Mouse (Mus musculus) CD4-positive naive resting alpha-beta T cell, adult 57 days (primary cell): ENCODE results near the gene Ift81. TPM values are rescaled to one million over a fixed set of nuclear protein-coding genes. Genes with fewer than 3 reads are reported as not detected.

Experiments
- total RNA-seq: library from RNA; stranded (reverse); gene quantifications from one replicate; pipeline ENCODE4 v1.2.4, GENCODE M21; 2023

Ift81 gene
- 7.5 TPM for total RNA-seq

DNA sequence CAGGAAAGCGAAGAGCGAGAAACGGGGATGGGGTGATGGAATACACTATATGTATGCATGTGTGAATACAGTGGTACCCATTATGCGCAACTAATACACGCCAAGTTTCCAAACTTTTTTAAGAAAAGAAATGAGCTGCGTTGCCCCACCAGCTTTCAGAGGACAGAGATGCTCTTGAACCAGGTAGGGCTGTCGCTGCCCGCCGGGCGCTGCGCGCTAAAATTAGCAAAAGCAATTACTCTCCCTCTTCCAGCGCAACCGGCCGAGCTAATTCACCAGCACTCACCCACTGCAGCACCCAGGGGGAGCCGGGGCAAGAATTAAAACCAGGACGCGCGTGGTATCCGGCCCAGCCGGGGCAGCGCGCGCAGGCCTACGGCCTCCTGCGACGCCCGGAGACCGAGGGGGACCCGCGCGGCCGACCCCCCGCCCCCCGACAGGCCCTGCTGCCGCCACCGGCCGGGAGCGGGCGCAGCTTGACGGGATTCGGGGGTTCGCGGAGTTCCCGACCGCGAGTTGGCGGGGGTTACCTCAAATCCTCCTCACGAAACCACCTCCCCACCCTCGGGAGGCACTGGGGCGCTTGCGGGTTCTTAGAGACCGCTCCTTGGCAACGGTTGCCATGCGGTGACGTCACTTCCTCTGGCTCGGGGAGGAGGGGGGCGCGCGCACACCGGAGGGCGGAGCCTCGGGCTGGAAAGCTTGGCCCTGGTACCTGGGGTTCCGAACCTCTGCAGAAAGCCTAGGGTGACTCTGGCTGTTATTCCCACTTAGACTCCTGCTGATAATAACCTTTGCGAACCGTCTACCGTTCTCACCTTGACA lies at the start of gene Ift81:
TSS of gene Ift81 (minus strand) at position 611 of the 825 bp plus-strand sequence.

DNA sequence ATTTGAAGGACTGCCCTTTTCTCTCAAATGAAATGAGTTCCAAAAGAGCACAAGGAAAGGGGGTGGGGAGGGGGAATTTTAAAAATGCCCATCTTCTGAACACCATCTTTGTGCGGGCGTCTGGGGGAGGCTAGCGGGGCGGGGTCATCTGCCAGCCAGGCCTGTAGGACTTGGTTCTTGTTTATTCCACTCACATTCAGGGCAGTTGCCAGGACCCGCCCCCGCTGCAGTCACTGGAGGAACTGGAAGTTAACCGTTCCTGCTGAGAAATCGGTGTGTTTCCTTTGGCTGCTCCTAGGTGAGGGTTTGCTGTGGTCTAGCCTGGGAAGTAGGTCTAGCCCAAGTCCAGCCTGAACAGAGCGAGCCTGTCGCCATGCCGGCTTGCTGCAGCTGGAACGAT lies 29.4 kb upstream of the Ift81 start, which contains the start of gene P2rx7:
TSS of gene P2rx7 (plus strand) at position 211 of the 400 bp plus-strand sequence.

DNA sequence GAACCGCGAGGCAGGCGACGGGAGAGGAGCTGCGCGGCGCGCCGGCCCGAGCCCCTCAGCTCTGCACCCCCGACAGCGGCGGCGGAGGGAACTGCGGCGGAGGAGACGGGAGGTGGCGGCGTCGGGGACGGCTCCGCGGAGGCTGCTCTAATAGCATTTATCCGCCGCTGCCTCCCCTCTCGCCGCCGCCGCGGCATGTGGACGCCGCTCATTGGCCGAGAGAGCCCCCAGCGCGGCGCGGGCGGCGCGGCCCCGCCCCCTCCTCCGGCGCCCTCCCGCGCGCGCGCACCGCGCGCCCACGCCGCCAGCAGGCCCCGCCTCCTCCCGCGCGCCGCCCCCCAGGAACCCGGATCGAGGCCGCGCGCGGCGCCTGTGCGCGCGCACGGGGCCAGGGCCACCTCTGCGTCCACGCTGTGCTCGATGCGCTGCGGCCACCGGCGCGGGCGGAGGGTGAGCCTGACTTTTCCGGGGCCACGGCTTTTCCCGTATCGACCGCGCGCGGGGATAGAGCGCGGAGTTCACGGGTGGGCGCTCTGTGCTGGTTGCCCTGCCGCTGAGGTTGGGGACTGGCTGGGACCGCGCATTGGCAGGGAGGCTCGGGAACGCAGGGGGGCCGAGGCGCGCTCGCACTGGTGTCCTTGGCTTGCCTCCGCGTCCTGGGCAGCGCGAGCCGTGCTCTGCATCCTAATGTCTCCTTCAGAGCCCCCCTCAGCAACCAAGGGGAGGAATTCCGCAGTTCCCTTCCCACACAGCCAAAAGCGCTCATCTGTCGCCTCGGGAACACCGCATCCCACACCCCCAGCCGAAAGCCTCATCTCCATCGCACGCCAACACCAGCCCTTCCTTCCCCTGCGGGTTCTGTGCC lies 112.0 kb downstream of the Ift81 start, which contains the start of gene Atp2a2:
TSS of gene Atp2a2 (minus strand) at position 149 of the 865 bp plus-strand sequence.

Other genes starting within 250 kb of the Ift81 start
- gene Gpn3, start 242.6 kb downstream of the Ift81 start, total RNA-seq, result 65.4 TPM
- 9.8 TPM for gene Fam216a, start 242.2 kb downstream of the Ift81 start, total RNA-seq
- gene Arpc3, start 222.6 kb downstream of the Ift81 start, total RNA-seq, result 234 TPM
- 45.8 TPM for gene Anapc7, start 192.8 kb downstream of the Ift81 start, total RNA-seq
- gene Atp2a2, start 112.3 kb downstream of the Ift81 start, total RNA-seq, result 74.9 TPM
- gene P2rx7, start 29.4 kb upstream of the Ift81 start, total RNA-seq, result 35.1 TPM
- 74.2 TPM for gene P2rx4, start 93.0 kb upstream of the Ift81 start, total RNA-seq
- gene Camkk2, start 164.9 kb upstream of the Ift81 start, total RNA-seq, result 27.2 TPM
- gene Anapc5, start 206.8 kb upstream of the Ift81 start, total RNA-seq, result 255 TPM
- 31.6 TPM for gene Rnf34, start 235.5 kb upstream of the Ift81 start, total RNA-seq